Mouse (Mus musculus) CH12.LX (cell line): Measurements from ENCODE around the gene Ncdn.

Experiments
- CHD2 ChIP-seq: IDR thresholded peaks from 2 replicates; pipeline ENCODE4 v1.6.1; 2011; ENCODE audit warnings: low read length, improper control_type of control experiment
- CTCF ChIP-seq, 2 experiments: IDR thresholded peaks in 1 of 2; conservative IDR thresholded peaks in 1 of 2; 2 replicates each; pipeline ENCODE4 v1.5.1; 2011 to 2012; ENCODE audit warnings: low read depth in 2 of 2, low read length in 2 of 2, improper control_type of control experiment in 1 of 2, inconsistent platforms in 1 of 2, mild to moderate bottlenecking in 1 of 2, moderate library complexity in 1 of 2
- E2F4 ChIP-seq: IDR thresholded peaks from 2 replicates; pipeline ENCODE4 v1.6.1; 2011; ENCODE audit warnings: low read depth, low read length, improper control_type of control experiment; ENCODE audit not compliant: insufficient replicate concordance
- KAT2A ChIP-seq: IDR thresholded peaks from 2 replicates; pipeline ENCODE4 v1.6.1; 2012; ENCODE audit warnings: low read length, improper control_type of control experiment, inconsistent platforms; ENCODE audit not compliant: insufficient replicate concordance
- MAFK ChIP-seq: IDR thresholded peaks from 2 replicates; pipeline ENCODE4 v1.6.1; 2011; ENCODE audit warnings: low read length, improper control_type of control experiment; ENCODE audit not compliant: insufficient replicate concordance
- MAX ChIP-seq: IDR thresholded peaks from 2 replicates; pipeline ENCODE4 v1.6.1; 2011; ENCODE audit warnings: low read length, improper control_type of control experiment
- MAZ ChIP-seq: IDR thresholded peaks from 2 replicates; pipeline ENCODE4 v1.6.1; 2012; ENCODE audit warnings: low read depth, mild to moderate bottlenecking, inconsistent platforms, low read length, improper control_type of control experiment, moderate library complexity
- POLR2A ChIP-seq: IDR thresholded peaks from 2 replicates; pipeline ENCODE4 v1.6.1; 2011; ENCODE audit warnings: low read depth, mild to moderate bottlenecking, improper control_type of control experiment, low read length
- POLR2AphosphoS2 ChIP-seq: IDR thresholded peaks from 2 replicates; pipeline ENCODE4 v1.6.1; 2011; ENCODE audit warnings: low read depth, low read length, improper control_type of control experiment
- RCOR1 ChIP-seq: conservative IDR thresholded peaks from 2 replicates; pipeline ENCODE4 v1.6.1; 2012; ENCODE audit warnings: low read depth, mild to moderate bottlenecking, inconsistent platforms, low read length, improper control_type of control experiment
- USF1 ChIP-seq: IDR thresholded peaks from 2 replicates; pipeline ENCODE4 v1.6.1; 2014; ENCODE audit warnings: low read depth, mild to moderate bottlenecking, inconsistent platforms, low read length, improper control_type of control experiment
- ZC3H11A ChIP-seq: IDR thresholded peaks from 2 replicates; pipeline ENCODE4 v1.6.1; 2012; ENCODE audit warnings: low read depth, mild to moderate bottlenecking, inconsistent platforms, low read length, improper control_type of control experiment
- ZKSCAN1 ChIP-seq: IDR thresholded peaks from 2 replicates; pipeline ENCODE4 v1.6.1; 2012; ENCODE audit warnings: low read depth, inconsistent platforms, low read length, improper control_type of control experiment, borderline replicate concordance
- ZNF384 ChIP-seq: IDR thresholded peaks from 2 replicates; pipeline ENCODE4 v1.6.1; 2012; ENCODE audit warnings: low read depth, low read length, improper control_type of control experiment, inconsistent platforms

- TF ChIP-seq POLR2A (no peak), CTCF (conservative IDR thresholded peaks at IDR 0.05 in 1 of 2, IDR thresholded peaks at IDR 0.05 in 1 of 2; ENCODE audit: low read depth in 2 of 2, low read length in 2 of 2) (no peak), POLR2AphosphoS2 (no peak), ZNF384 (no peak), CHD2 (no peak), KAT2A (no peak), MAZ (no peak), MAX (no peak), E2F4 (no peak), ZC3H11A (no peak), ZKSCAN1 (no peak), MAFK (no peak), USF1 (no peak), RCOR1 (no peak)
Observed at GRCm38 (mm10) chr4:126759435-126759834, 6.2 kb upstream of the Ncdn start.
